Mouse (Mus musculus) midbrain, embryonic 13.5 days (tissue): ENCODE results near the gene 4930407I10Rik. TPM values are rescaled to one million over a fixed set of nuclear protein-coding genes. Genes with fewer than 3 reads are reported as not detected.

Experiments
- ATAC-seq: fragments of 200-750 bp; cut with Nextera tagmentation; 2 replicates; pipeline ENCODE4 v1.8.0; 2017; ENCODE audit warnings: mild to moderate bottlenecking, moderate TSS enrichment, moderate library complexity
- H3K27ac ChIP-seq: fragments of 300-500 bp; sonication (generic); 2 replicates; pipeline ENCODE4 v1.5.1; 2015; ENCODE audit warnings: inconsistent platforms, mild to moderate bottlenecking, moderate library complexity
- H3K27me3 ChIP-seq: fragments of 300-500 bp; sonication (generic); 2 replicates; pipeline ENCODE4 v1.6.1; 2015; ENCODE audit warnings: mild to moderate bottlenecking, inconsistent platforms
- H3K36me3 ChIP-seq: fragments of 300-500 bp; sonication (generic); 2 replicates; pipeline ENCODE4 v1.6.1; 2015; ENCODE audit warnings: mild to moderate bottlenecking, inconsistent platforms
- H3K4me1 ChIP-seq: fragments of 300-500 bp; sonication (generic); replicated peaks from 2 replicates; pipeline ENCODE4 v1.6.1; 2015; ENCODE audit warnings: inconsistent platforms
- H3K4me2 ChIP-seq: fragments of 300-500 bp; sonication (generic); replicated peaks from 2 replicates; pipeline ENCODE4 v1.6.1; 2015; ENCODE audit warnings: moderate library complexity, mild to moderate bottlenecking, inconsistent platforms
- H3K4me3 ChIP-seq: fragments of 300-500 bp; sonication (generic); replicated peaks from 2 replicates; pipeline ENCODE4 v1.5.1; 2015; ENCODE audit warnings: mild to moderate bottlenecking, inconsistent platforms
- H3K9ac ChIP-seq: fragments of 300-500 bp; sonication (generic); replicated peaks from 2 replicates; pipeline ENCODE4 v1.6.1; 2015; ENCODE audit warnings: mild to moderate bottlenecking, inconsistent platforms
- H3K9me3 ChIP-seq: fragments of 300-500 bp; sonication (generic); 2 replicates; pipeline ENCODE4 v1.6.1; 2016; ENCODE audit warnings: mild to moderate bottlenecking, inconsistent platforms
- WGBS: fragments of 180-500 bp; shearing (Covaris S2); methylation state at CpG from one replicate; pipeline ENCODE4 v1.1.7; 2015; 5-methylcytosine and 5-hydroxymethylcytosine counted together
- polyA plus RNA-seq: library from polyadenylated mRNA; unstranded; fragments of >200 nt; fragmentation: Nextera tagmentation; extraction: Ambion mirVana; gene quantifications from 2 replicates; pipeline ENCODE4 v1.2.1, GENCODE M21; 2015

4930407I10Rik gene
- polyA plus RNA-seq, 1 experiment from 2014 or later, result not detected

DNA sequence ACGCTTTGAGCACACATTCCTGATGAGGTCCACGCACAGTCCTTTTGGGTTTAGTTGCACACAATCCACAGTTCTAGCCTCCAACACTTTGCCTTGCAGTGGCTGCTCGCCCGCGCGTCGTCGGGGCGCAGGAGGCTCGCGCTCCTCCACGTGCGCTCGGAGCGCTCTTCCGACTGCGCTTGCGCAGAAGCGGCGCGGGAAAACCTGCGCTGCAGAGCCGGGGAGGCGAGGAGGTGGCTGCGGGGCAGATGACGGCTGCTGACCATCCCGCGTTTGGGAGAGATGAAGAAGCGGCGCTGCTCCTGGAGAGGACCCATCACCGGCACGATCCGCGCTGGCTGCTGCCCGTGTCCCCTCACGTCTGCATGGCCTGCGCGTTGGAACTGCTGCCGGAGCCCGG is 10.9 kb downstream of the 4930407I10Rik start, which contains the start of gene Mei1:
Mei1 (plus strand) TSS at position 99 of the 400 bp plus-strand sequence.
- Histone ChIP-seq H3K4me3 (peak within 1 kb of the TSS; percentile 15; the same call in 1 of the 2 replicates), H3K27me3 (peaks cover 33% of the 10 kb centered on the region), H3K9ac (no peak within 1 kb of the TSS), H3K36me3 (no peaks in the 10 kb centered on the region), H3K9me3 (no peaks in the 10 kb centered on the region), H3K4me1 (0 out of 2 replicates have a peak, but pooled peaks cover 4% of the 10 kb centered on the region), H3K4me2 (peak within 1 kb of the TSS; percentile 42), H3K27ac (no peak within 1 kb of the TSS)
- no peak for ATAC-seq
- 28% methylated on average over 40 of the region's 40 CpGs for WGBS

DNA sequence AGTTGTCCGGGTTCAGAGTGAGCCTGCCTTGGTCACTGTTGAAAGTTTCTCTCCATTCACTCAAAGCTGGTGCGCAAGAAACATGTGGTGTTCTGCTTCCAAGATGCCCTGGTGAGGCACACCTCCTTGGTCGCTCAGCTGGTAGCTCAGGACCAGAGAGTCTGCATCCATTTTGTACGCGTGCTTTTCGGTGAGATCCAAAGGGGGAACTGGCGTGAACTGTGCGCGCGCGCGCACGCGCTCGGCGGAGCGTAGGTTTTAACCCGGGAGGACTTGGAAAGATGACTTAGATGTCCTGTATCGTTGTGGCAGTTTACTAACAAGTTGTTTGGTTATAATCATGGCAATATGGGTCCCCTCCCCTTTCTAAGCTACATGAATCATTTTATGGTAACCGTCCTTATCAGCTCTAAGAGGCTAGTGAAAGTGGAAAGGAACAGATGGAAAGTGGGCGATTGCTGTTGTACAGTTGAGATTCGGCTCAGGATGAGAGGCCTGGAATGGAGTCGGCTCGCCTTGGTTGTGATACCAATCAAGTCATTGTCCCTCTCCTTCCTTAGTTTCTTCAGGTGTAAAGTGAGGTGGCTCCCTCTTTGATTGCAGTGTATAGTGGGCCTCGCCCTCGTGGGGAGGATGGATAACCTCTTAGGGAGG is 13.0 kb downstream of the 4930407I10Rik start:
- no peak overlapping the region for H3K9ac ChIP-seq
- no peaks in the 10 kb centered on the region for H3K36me3 ChIP-seq
- no peak for ATAC-seq
- peaks cover 29% of the 10 kb centered on the region for H3K27me3 ChIP-seq
- 92% methylated on average over 26 of the region's 26 CpGs for WGBS
- H3K4me1 ChIP-seq, result 0 out of 2 replicates have a peak, but pooled peaks cover 4% of the 10 kb centered on the region
- H3K4me3 ChIP-seq, result no peak overlapping the region
- no peak overlapping the region for H3K4me2 ChIP-seq
- H3K9me3 ChIP-seq, result no peaks in the 10 kb centered on the region
- no peak overlapping the region for H3K27ac ChIP-seq

DNA sequence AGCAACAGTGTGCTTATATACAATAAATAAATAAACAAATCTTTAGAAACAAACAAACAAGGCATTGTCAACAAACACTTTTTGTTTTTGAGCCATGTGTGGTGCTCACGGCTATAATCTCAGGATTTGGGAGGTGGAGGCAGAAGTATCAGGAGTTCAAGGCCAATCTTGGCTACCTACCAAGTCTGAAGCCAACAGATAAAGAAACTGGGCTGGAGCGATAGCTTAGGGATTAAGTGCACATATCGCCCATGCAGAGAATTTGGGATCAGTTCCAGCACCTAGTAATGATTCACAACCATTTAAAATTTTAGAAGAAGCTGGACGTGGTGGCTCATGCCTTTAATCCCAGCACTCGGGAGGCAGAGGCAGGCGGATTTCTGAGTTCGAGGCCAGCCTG is 14.5 kb downstream of the 4930407I10Rik start:
- 0 out of 2 replicates have a peak, but pooled peaks cover 4% of the 10 kb centered on the region for H3K4me1 ChIP-seq
- H3K27ac ChIP-seq, result no peak overlapping the region
- H3K9ac ChIP-seq, result no peak overlapping the region
- no peak overlapping the region for H3K4me3 ChIP-seq
- H3K9me3 ChIP-seq, result no peaks in the 10 kb centered on the region
- no peak for ATAC-seq
- H3K4me2 ChIP-seq, result no peak overlapping the region
- WGBS, result 94% methylated on average over 7 of the region's 7 CpGs
- H3K36me3 ChIP-seq, result no peaks in the 10 kb centered on the region
- H3K27me3 ChIP-seq, result peaks cover 27% of the 10 kb centered on the region

DNA sequence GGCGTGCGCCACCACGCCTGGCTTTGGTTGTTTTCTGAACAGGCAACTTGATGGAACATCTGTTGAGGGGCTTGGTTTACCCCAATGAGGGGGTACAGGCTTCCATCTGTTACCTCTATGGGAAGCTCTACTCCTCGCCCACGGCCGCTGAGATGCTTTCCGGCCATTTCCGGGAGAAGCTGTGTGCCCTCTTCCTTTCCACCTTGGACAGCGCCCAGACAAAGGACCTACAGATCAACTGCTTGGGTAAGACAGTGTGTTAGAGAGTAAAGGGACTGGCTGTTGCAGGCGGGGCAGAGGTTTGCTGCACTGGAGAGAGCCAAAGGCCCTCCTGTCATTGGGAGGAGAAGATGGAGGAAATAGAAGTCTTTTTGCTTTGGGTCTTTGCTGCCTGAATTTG is 20.9 kb downstream of the 4930407I10Rik start:
- Histone ChIP-seq H3K4me3 (no peak overlapping the region), H3K36me3 (no peaks in the 10 kb centered on the region), H3K4me2 (no peak overlapping the region), H3K27me3 (no peaks in the 10 kb centered on the region), H3K9ac (no peak overlapping the region), H3K27ac (no peak overlapping the region), H3K9me3 (no peaks in the 10 kb centered on the region), H3K4me1 (no peaks in the 10 kb centered on the region)
- WGBS, result 67% methylated on average over 10 of the region's 10 CpGs
- no peak for ATAC-seq

DNA sequence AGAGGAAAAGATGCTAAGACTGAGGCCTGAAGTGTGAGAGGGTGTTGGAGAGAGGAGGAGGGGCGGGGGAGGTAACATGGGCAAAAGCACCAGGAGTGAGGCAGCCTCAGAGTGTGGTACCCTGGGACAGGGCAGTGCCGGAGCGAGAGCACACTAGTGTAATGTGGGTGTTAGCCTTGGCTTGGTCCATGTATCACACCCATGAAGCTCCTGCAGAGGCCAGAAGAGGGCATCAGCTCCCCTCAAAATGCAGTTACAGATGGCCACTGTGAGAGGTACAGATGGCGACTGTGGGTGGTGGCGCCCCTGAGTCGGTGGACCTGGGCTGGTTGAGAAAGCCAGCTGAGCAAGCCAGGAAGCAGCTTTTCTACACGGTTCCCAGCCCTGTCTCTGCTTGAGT is 22.2 kb downstream of the 4930407I10Rik start:
- 28% methylated on average over 7 of the region's 7 CpGs for WGBS
- peak; percentile 55; the same call in 1 of the 2 replicates for ATAC-seq

DNA sequence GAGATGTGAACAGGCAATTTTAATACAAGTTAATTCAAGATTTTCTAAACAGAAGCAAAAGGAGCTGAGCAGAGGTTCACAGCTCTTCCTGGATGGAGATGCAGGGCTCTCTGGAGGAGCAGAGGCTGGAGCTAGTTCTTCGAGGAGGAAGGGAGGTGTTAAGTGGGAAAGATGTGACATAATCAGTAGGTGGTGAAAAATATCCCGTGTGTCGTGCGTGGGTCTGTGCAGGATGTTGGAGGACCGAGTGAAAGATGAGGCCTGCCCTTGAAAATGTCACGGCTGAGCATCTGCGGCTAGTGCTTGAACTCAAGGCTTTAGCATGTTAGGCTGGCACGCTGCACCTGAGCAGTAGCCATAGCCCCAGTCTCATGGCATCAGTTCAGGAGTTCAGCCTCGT is 26.7 kb downstream of the 4930407I10Rik start:
- Histone ChIP-seq H3K4me3 (no peak overlapping the region), H3K27ac (no peak overlapping the region), H3K4me2 (no peak overlapping the region), H3K27me3 (no peaks in the 10 kb centered on the region), H3K9ac (no peak overlapping the region), H3K36me3 (no peaks in the 10 kb centered on the region), H3K4me1 (no peaks in the 10 kb centered on the region), H3K9me3 (no peaks in the 10 kb centered on the region)
- no peak for ATAC-seq
- 88% methylated on average over 9 of the region's 9 CpGs for WGBS

More for the DNA sequence above, 22.2 kb downstream of the 4930407I10Rik start:
- H3K36me3 ChIP-seq, result no peaks in the 10 kb centered on the region
- no peaks in the 10 kb centered on the region for H3K27me3 ChIP-seq
- no peak overlapping the region for H3K27ac ChIP-seq
- no peak overlapping the region for H3K4me3 ChIP-seq
- no peaks in the 10 kb centered on the region for H3K9me3 ChIP-seq
- no peak overlapping the region for H3K9ac ChIP-seq
- no peaks in the 10 kb centered on the region for H3K4me1 ChIP-seq
- H3K4me2 ChIP-seq, result no peak overlapping the region

DNA sequence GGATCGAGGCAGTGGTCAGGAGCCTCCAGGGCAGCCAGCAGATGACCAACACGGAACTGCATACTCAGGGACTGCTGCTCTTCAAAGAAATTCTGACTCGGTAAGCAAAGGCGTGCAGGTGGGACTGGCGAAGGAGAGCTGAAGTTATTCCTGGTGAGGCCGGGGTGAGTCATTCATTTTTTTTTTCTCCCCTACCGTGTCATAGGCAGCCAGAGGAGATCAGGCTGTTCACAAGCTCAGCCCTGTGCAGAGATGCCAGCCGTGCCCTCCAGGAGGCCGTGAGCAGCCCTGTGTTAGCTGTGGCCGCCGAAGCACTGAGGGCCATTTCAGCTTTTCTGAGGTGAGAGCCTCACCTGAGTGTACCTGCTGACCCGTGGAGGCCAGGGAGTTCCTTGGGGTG is 27.2 kb downstream of the 4930407I10Rik start:
- Histone ChIP-seq H3K4me2 (no peak overlapping the region), H3K27ac (no peak overlapping the region), H3K9ac (no peak overlapping the region), H3K27me3 (no peaks in the 10 kb centered on the region), H3K4me3 (no peak overlapping the region), H3K4me1 (no peaks in the 10 kb centered on the region), H3K36me3 (no peaks in the 10 kb centered on the region), H3K9me3 (no peaks in the 10 kb centered on the region)
- no peak for ATAC-seq
- 85% methylated on average over 12 of the region's 12 CpGs for WGBS

DNA sequence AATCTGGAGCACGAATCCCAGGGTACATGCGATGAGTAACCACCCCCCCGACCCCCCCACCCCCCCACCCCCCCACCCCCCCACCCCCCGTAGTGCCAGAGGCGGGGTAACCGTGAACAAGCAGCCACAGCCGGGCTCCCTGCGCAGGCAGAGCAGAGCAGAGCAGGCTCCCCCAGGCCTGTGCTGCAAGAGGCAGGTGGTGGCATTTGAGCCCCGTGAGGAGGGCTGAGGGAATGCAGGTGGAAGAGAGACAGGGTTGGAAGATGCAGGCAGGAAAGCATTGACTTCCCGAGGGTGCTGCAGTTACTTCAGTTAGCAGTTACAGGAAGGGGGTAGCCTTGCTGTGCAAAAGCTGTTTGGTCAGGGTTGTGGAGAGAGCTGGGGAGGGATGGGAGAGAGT is 28.3 kb downstream of the 4930407I10Rik start:
- Histone ChIP-seq H3K27me3 (no peaks in the 10 kb centered on the region), H3K4me2 (no peak overlapping the region), H3K4me1 (no peaks in the 10 kb centered on the region), H3K9ac (no peak overlapping the region), H3K4me3 (no peak overlapping the region), H3K36me3 (no peaks in the 10 kb centered on the region), H3K27ac (no peak overlapping the region), H3K9me3 (no peaks in the 10 kb centered on the region)
- WGBS, result 10% methylated on average over 10 of the region's 10 CpGs
- ATAC-seq, result no peak

DNA sequence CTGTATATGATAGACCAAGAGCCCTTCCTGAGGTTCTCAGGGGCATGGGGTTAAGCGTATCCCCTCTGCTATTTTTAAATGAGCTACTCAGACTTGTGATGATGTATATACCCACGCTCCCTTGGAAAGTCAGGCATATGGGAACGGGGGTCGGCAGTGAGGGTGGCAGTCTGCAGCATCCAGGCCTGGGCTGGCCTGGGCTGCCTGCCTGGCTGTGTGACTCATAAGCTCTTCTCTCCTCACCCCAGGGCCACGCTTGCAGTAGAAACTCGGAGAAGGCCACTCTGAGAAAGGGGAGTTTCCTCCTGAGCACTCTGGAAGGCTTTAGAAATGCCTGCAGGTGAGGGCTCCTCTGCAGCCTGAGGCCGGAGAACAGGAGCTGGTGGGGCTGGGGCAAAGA is 32.1 kb downstream of the 4930407I10Rik start:
- WGBS, result 87% methylated on average over 7 of the region's 7 CpGs
- no peak for ATAC-seq
- H3K4me3 ChIP-seq, result no peak overlapping the region
- H3K9ac ChIP-seq, result no peak overlapping the region
- H3K27me3 ChIP-seq, result no peaks in the 10 kb centered on the region
- H3K9me3 ChIP-seq, result no peaks in the 10 kb centered on the region
- no peaks in the 10 kb centered on the region for H3K36me3 ChIP-seq
- no peak overlapping the region for H3K27ac ChIP-seq
- H3K4me2 ChIP-seq, result no peak overlapping the region
- H3K4me1 ChIP-seq, result no peaks in the 10 kb centered on the region

DNA sequence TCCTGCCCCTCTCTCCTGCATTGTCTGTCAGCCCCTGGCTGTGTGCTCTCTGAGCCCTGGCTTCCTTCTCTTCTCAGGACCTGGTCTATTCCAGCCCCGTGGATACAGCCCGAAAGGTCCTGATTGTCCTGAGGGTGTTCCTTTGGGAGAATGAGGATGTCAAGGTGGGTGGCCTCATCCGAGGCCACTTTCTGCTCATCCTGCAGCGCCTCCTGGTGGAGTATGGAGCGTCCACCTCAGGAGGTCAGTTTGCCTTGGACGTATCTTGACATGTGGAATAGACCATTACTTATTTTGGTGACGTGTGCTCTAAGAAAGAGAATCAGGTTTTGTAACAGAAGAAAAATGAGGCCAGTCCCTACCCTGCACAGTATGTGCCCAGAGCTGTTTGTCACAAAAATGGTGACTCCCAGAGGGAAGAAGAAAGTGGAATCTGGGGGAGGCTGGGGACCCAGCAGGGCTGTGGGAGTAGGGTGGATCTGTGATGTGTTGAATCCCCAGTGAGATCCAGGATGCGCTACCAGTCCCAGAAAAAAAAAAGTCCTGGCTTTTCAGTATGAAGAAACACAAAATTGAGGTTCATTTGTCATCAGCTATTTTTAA is 48.1 kb downstream of the 4930407I10Rik start:
- H3K4me1 ChIP-seq, result no peaks in the 10 kb centered on the region; the same call in 1 of the 2 replicates
- H3K27ac ChIP-seq, result no peak overlapping the region
- H3K4me3 ChIP-seq, result no peak overlapping the region
- no peaks in the 10 kb centered on the region for H3K36me3 ChIP-seq
- H3K9me3 ChIP-seq, result no peaks in the 10 kb centered on the region
- WGBS, result 19% methylated on average over 8 of the region's 8 CpGs
- ATAC-seq, result no peak
- H3K9ac ChIP-seq, result no peak overlapping the region
- no peaks in the 10 kb centered on the region for H3K27me3 ChIP-seq
- no peak overlapping the region for H3K4me2 ChIP-seq
